Mouse (Mus musculus) frontal cortex, postnatal 25 days (tissue): ENCODE measurements at regions not wholly inside any gene's neighbourhood (a gene's known extent, or its start where the extent isn't known, plus 50 kb on each side); places are given as distances from the start of the nearest gene placed in this dataset.

ENCODE experiments used
- DNase-seq, 2 experiments: peaks; one replicate each; pipeline ENCODE4 v3.0.0; 2022; ENCODE audit warnings: low spot score in 2 of 2

- DNase-seq, result no peak
Measured at GRCm38 (mm10) chr19:27564086-27564485, 134.5 kb upstream of the Pum3 start.

- no peak for DNase-seq
Measured at GRCm38 (mm10) chr19:27563592-27563991, 134.0 kb upstream of the Pum3 start.

- no peak for DNase-seq
Measured at GRCm38 (mm10) chr19:27558199-27558598, 128.6 kb upstream of the Pum3 start.

- no peak for DNase-seq
Measured at GRCm38 (mm10) chr19:27556697-27557096, 127.1 kb upstream of the Pum3 start.

GRCm38 (mm10) chr19:27554841-27555240 is 125.2 kb upstream of the Pum3 start:
- peak in 1 of 2 experiments; percentile 33 for DNase-seq

GRCm38 (mm10) chr19:27553266-27553665 is 123.6 kb upstream of the Pum3 start:
- no peak for DNase-seq

GRCm38 (mm10) chr19:27537746-27538145 is 108.1 kb upstream of the Pum3 start:
- no peak for DNase-seq

- no peak for DNase-seq
Measured at GRCm38 (mm10) chr19:27537066-27537465, 107.4 kb upstream of the Pum3 start.

- DNase-seq, result no peak
Measured at GRCm38 (mm10) chr19:27527940-27528558, 98.4 kb upstream of the Pum3 start.

- DNase-seq, result no peak
Measured at GRCm38 (mm10) chr19:27519326-27520061, 89.9 kb upstream of the Pum3 start.

- DNase-seq, result no peak
Measured at GRCm38 (mm10) chr19:27514267-27514666, 84.6 kb upstream of the Pum3 start.

- DNase-seq, result no peak
Measured at GRCm38 (mm10) chr19:27513535-27513934, 83.9 kb upstream of the Pum3 start.

- no peak for DNase-seq
Measured at GRCm38 (mm10) chr19:27511340-27511739, 81.7 kb upstream of the Pum3 start.

- DNase-seq, result peak in 1 of 2 experiments; percentile 19
Measured at GRCm38 (mm10) chr19:27509956-27510639, 80.5 kb upstream of the Pum3 start.

GRCm38 (mm10) chr19:27498278-27498677 is 68.7 kb upstream of the Pum3 start:
- DNase-seq, result no peak

GRCm38 (mm10) chr19:27492468-27492867 is 62.8 kb upstream of the Pum3 start:
- DNase-seq, result peak in 1 of 2 experiments; percentile 10

GRCm38 (mm10) chr19:27491873-27492272 is 62.2 kb upstream of the Pum3 start:
- no peak for DNase-seq

GRCm38 (mm10) chr19:27489053-27489452 is 59.4 kb upstream of the Pum3 start:
- DNase-seq, result no peak
